Mouse (Mus musculus) bone marrow, adult 2 months (tissue): ENCODE results near the gene Snx10.

Source experiments
- CTCF ChIP-seq: fragments of 200-500 bp; IDR thresholded peaks from 2 replicates; pipeline ENCODE4 v1.5.1; 2011; ENCODE audit warnings: low read length, control low read depth; ENCODE audit not compliant: control insufficient read depth, insufficient read depth
- POLR2A ChIP-seq: fragments of 200-500 bp; IDR thresholded peaks from 2 replicates; pipeline ENCODE4 v1.6.1; 2011; ENCODE audit warnings: low read depth, mild to moderate bottlenecking, control low read depth, low read length, borderline replicate concordance; ENCODE audit not compliant: control insufficient read depth

- no peak for TF ChIP-seq CTCF
- TF ChIP-seq POLR2A: no peak
Measured at GRCm38 (mm10) chr6:51598058-51598457, 74.4 kb downstream of the Snx10 start.
